Mouse (Mus musculus) right cerebral cortex, postnatal 4 days (tissue): ENCODE measurements around the gene Lefty1.

ENCODE experiments used
- DNase-seq: peaks from one replicate; pipeline ENCODE4 v3.0.0-alpha.2; 2022

Lefty1 gene

DNA sequence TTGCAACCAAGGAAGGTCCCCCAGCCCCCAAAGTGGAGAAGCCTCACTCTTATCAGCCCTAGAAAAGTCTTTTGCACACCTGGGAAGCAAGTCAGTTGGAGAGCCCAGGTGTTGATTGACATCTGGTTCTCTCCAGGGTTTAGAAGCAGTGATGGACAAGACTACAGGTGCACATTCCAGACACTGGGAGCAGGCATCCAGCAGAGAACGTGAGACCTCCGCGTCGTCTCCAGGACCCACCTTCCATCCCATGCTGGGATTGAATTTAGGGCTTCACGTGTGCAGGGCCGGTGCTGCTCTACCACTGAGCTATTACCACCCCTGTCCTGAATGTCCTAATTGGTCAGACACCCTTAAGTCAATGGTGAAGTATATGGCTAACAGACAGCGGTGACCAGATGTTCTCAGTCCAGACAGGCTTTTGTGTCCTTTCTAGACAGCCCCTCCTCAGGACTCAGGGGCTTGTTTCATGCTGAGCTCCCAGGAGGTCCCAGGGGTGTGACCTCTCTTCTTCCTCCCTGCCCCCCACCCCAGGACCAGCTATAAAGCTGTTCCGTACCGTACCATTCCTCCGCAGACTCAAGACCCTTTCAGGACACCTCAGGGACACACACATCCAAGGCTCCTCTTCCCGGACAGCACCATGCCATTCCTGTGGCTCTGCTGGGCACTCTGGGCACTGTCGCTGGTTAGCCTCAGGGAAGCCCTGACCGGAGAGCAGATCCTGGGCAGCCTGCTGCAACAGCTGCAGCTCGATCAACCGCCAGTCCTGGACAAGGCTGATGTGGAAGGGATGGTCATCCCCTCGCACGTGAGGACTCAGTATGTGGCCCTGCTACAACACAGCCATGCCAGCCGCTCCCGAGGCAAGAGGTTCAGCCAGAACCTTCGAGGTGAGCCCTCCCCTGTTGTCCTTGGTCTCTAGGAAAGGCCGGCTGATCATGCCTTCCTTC lies at the start of gene Lefty1:
Gene Lefty1 (plus strand): TSS at position 556 of the 953 bp plus-strand sequence.
- DNase-seq, result no peak

DNA sequence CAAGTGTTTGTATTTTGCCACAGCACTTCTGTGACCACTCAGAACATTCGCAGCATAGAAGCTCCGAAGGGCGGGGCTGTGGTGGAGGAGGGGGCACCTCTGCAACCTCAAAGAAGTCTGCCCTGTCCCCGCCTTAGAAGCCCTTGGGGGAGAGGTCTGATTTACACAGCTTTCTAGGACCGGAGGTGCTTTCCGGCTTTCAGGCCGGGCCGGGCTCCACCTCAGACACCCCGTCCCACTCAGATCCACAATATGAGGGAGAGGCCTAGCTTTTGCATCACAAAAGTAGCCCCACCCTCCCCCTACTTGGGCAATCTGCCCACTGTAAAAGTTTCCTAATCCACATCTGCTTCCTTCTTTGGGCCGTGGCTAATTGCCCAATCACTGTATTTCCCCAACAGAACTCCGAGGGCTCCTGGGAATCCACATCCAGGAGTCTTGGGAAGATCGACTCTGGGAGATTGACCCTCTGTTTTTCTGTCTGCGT lies 46.2 kb upstream of the Lefty1 start:
- no peak for DNase-seq

DNA sequence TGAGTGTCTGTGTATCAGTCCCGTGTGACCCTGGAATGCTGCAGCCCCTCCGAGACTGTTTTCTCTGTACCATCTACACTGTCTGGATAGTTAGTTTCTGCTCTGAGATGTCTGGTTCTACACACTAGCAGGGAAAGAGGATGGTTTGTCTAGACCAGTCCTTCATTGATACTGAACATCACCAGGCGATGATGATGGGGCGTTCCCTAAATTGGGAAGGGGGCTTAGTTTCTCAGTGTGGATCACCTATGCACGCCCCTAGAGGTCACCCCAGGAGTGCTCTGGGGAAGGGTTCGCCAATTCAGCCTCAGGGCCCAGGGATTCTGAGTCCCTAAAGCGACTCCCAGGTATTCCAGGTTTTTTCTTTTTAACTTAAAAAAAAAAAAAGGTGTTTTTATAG lies 45.6 kb upstream of the Lefty1 start:
- DNase-seq, result no peak

DNA sequence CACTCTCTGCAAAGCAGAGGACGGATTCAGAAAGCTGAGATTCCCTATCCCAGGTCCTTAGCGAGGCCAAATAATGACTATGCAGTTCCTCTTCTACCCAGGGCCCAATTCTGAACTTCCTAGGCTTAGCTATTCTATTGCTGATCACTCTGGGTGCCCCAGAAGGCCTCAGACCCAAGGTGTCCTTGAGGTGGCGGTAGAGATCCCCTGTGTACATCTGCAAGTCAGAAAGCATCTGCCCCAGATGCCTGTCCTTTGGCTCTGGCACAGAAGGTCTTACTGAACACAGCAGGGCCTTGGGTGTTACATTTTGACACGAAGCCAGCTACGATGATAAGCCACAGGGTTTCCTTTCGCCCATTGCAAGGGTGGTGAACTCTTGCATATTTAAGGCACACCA lies 45.0 kb upstream of the Lefty1 start:
- DNase-seq, result no peak

DNA sequence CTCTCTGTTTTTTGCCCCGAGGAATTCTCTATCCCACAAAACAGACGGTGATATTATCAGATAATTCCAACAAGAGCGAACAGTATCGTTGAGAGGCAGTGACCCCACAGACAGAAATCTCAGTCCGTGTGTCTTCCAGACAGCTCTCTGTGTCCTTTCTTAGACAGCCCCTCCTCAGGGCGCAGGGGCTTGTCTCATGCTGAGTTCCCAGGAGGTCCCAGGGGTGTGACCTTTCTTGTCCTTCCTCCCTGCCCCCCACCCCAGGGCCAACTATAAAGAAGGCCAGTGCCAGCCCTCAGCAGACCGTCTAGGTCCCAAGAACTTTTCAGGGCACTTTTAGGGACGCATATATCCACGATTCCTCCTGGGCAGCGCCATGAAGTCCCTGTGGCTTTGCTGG lies 42.0 kb upstream of the Lefty1 start, which contains the start of gene Lefty2:
Gene Lefty2 (plus strand): TSS at position 301 of the 400 bp plus-strand sequence.
- DNase-seq, result no peak

DNA sequence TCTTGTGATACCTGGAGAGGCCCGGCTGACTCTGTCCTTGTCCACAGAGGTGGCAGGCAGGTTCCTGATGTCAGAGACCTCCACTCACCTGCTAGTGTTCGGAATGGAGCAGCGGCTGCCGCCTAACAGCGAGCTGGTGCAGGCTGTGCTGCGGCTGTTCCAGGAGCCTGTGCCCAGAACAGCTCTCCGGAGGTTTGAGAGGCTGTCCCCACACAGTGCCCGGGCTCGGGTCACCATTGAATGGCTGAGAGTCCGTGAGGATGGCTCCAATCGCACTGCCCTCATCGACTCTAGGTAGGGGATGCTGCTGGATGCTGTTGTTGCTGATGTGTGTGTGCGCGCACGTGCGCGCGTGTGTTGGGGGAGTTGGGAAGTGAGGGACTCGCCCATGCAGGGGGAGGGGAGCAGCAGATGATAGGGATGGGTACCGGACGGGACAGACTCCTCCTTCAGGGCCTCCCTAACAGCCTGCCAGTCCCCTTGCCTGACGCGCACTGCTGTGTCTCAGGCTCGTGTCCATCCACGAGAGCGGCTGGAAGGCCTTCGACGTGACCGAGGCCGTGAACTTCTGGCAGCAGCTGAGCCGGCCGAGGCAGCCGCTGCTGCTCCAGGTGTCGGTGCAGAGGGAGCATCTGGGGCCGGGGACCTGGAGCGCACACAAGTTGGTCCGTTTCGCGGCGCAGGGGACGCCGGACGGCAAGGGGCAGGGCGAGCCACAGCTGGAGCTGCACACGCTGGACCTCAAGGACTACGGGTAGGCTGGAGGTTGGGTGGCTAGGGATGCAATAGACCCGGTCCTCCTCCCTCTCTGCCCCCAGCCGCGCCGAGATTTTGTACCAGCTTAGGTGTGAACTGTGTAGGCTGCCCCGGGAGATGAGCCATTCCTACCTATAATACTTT lies 40.5 kb upstream of the Lefty1 start:
- DNase-seq, result peak; percentile 34

DNA sequence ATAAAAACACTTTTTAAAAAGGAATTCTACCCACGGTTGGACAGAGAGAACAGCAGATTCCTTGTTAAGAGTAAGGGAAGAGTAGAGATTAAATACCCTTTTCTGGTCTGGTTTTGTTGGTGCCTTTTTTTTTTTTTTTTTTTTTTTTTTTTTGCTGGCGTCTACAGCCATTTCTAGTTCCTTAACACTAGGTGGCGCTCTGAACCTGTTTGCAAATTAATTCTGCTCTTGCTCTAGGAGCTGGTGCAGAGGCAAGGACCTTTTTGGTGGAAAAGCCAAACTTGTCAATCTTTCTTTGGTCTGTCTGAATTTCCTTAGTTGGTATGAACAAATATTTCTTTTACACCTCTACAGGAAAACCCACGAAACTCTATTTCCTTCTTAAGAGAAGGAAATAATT lies 33.7 kb upstream of the Lefty1 start:
- no peak for DNase-seq

DNA sequence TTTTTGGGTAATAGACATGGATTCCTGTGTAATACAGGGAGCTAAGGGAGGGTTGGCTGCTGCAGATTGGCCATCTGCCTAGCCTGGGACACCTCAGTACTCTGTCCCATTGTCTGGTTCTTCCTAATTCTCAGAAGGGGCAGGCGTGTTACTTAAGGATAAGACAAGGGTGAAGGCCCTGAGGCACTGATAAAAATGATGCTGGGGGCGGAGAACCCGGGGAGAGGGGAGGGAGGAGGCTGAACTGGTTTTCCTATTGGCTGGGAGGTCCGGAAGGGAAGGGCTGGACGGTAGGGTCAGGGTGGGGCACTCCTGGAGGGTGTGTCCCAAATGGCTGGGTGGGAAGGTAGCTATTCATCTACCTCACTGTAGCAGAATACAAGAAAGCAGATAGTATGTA lies 31.9 kb upstream of the Lefty1 start:
- no peak for DNase-seq

DNA sequence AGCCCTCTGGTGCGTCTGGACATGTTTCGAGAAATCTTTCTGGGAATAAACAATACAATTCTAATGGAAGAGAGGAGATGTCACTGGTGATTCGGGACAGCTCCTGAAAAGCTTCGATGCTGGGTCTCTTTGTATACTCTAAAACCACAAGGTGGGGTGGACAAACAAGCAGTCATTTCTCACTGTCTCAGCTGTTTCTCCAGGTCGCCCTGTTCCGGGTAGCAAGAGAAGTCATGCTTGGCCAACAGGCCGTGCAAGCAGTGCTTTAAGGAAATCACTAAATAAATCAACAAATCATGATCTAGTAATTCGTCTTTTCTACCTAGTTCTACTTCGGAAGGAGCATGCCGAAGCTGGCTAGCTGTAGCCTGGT lies 31.2 kb upstream of the Lefty1 start:
- no peak for DNase-seq

DNA sequence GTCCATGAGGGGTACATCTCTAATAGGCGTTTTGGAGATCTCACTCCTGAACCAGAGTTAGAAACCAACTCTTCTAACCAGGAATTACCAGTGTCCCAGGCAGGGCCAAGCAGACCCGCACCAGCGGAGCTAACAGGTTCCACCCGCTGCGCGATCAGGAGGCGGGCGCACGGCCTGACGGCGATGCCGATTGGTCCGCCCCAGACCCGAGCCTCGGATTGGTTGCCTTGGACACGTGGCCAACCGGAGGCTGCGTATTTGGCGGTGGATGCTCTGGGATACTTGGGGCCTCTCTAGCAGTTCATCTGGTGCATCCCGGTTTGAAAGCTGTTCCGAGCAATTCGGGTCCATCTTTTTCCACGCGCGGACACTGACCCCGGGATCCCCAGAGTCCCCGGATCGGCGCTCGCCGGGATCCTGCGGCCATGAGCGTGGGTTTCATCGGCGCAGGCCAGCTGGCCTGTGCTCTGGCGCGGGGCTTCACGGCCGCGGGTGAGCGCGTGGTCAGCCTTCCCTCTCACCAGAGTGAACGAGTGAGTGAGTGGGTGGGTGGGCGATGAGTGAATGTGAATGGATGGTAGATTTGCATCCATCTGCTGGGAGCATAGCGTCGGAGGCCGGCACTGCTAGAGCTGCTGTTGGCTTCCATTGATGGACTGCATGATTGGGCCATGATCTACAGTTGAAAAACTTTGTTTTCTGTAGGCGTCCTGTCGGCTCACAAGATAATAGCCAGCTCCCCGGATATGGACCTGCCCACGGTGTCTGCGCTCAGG lies 30.6 kb upstream of the Lefty1 start, which contains the start of gene Pycr2:
Gene Pycr2 (plus strand): TSS at position 255 of the 776 bp plus-strand sequence.
- peak; percentile 93 for DNase-seq

DNA sequence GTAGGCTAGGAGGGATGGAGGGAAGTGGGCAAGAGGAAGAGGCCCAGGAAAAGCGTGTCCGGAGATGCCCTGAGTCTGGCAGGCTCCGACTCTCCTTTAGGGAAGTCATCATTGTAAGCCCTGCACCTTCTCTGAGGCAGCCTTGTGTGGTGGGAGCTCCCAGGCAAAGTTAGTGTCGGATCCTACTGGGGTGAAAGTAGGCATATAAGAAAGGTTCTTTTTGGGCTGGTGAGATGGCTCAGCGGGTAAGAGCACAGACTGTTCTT lies 30.1 kb upstream of the Lefty1 start:
- DNase-seq, result no peak

DNA sequence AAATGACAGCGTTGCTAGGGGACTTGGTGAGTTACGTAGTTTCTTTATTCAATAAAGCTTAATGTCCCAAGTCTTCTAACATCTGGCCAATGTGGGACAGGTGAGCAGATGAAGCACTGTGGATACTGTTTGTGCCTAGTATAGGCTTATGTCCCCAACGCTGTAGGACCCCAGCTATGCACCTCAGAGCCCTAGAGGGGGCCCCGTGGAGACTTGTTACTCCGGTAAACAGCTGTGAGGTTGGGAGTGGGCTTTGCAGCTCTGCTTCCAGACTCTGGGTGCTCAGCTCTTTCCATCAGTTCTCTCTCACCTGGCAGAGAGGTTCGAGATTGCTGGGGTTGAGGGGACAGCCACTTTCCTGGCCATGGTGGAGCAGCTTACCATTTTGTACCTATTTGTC lies 29.5 kb upstream of the Lefty1 start:
- DNase-seq, result no peak

DNA sequence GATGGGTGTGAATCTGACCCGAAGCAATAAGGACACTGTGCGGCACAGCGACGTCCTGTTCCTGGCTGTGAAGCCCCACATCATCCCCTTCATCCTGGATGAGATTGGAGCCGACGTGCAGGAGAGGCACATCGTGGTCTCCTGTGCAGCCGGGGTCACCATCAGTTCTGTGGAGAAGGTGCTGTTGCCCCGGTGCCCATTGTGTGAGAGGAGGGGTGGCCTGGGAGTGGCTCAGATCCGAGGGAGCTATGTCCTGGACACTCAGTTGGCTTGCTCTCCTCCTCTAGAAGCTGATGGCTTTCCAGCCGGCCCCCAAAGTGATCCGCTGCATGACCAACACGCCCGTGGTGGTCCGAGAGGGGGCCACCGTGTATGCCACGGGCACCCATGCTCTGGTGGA lies 28.9 kb upstream of the Lefty1 start:
- no peak for DNase-seq

DNA sequence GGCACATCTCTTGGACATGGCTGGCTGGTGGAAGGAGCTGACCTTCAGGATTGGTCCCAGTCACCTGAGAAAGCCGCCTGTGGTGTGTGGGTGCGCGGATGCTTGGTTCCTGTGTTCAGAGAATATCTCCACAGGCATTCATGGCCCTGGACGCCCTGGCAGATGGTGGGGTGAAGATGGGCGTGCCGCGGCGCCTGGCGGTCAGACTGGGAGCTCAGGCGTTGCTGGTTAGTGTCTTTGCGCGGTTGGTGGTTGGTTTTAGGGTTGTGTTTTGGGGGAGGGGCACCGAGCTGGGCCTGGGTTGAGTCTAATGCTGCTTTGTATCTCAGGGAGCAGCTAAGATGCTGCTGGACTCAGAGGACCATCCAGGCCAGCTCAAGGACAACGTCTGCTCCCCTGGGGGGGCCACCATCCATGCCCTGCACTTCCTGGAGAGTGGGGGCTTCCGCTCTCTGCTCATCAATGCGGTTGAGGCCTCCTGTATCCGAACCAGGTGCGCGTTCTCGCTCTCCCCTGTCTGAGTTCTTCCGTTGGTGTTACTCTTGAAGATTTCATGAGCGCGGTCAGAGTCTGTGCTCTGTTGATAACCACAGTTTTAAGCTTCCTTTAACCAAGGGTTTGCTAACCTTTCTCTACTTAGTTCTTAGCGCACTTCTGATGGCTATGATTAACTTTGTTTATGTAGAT lies 28.2 kb upstream of the Lefty1 start:
- no peak for DNase-seq

DNA sequence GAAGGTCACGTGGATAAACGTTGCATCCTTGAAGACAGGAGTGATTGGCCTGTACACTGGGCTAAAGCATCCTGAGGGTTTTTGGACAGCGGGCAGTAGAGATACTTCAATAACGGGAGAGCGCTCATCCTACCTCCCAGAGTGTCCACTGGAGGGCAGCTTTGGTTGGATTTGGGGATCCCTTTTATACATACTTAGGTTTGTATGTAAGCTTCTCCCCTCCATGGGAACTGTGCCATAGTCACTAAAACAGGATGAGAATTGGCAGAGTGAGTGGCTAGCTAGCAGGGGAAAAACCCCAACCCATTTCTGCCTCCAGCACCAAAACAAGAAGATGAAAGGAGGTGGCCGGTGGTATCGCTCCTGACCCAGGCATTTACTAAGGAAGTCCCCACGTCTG lies 23.7 kb upstream of the Lefty1 start:
- DNase-seq, result no peak

DNA sequence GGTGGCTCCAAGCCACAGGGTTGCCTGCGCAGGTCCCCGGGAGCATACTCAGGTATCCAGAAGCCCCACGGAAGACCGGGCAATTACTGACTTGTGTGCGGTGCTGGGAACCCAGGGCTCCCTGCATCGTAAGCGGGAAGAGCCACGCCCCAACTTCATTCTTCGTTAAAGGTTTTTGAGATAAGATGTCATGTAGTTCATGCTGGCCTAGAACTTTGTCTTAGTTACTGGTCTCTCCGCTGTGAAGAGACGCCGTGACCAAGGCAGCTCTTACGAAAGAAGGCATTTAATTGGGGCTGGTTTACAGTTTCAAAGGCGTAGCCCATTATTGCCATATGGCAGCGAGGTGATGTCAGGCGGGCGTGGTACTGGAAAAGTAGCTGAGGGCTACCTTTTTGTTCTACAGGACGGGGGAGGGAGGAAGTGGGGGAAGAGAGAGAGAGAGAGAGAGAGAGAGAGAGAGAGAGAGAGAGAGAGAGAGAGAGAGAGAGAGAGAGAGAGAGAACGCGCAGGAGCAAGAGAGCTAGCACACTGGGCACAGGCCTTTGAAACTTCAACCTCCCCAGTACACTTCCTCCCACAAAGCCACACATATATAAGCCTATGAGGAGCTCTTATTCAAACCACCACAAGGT lies 23.1 kb upstream of the Lefty1 start:
- DNase-seq, result no peak

DNA sequence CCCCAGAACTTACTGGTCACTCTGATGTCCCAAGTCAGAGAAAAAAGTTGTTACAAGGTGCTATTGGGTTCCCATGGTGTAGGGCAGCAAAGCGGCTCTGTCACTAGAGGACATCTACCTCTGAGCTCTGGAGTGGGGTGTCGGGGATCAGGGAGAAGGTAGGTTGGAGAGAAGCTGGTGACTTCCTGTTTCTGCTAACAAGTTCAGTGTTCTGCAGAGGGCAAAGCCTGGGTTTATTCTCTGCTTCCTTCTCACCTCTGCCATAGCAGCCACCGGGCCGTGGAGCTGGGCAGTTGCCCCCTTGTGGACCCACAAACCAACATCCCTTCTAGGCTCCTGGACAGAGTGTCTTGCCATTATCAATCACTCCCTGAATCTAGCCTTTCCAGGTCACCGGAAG lies 22.0 kb upstream of the Lefty1 start:
- DNase-seq, result no peak

DNA sequence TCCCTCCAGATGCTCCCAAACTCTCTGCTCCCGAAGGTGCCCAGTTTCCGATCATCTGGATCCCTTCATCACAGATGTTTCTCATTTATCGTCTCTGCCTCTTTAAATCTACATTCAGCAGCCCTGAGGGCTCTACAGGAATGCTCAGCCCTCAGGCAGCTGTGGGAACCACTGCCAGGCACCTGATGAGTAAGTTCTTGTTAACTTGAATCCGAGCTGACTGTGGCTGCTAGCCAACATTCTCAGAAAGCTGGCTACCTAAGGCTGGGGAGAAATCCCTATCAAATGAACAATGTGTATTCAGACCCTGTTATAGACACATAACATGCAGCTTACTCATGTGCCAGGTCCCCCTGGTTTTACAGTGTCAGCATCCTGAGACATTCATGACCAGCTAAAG lies 21.0 kb upstream of the Lefty1 start:
- no peak for DNase-seq

DNA sequence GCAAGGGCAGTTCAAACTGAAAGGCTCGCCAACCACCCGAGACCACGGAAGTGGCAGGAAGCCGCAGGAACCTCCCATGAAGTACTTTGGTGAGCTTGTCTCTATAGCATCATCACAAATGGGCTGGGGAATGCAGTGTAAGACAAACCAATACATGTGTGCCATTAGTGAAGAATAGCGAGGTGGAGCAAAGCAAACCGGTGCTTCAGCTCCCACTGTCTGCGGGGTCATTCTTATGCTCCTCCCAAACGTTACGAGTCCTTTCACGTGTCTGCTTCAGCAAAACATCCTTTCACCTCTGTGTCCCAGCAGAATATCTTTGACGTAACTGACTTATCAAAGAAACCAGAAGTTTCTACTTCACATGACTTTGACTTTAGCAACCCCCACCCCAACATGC lies 18.4 kb upstream of the Lefty1 start:
- no peak for DNase-seq

DNA sequence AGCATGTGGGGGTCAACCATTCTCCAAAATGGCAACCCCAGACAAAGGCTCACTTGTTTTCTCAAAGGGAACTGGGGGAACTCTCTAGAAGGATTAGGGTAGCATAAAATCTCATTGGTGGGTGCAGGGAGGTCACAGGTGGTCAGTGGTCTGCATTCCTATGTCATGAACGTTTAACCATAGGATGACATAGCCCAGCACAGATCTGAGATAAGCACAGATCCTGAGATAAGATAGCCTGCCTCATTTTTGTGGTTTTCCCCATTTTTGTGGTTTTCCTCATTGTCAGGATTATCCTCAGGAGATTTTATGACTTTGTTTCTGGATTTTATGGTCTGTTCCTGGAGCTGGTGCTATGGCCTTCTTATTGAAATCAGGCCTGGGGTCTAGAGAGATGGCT lies 17.8 kb upstream of the Lefty1 start:
- no peak for DNase-seq

DNA sequence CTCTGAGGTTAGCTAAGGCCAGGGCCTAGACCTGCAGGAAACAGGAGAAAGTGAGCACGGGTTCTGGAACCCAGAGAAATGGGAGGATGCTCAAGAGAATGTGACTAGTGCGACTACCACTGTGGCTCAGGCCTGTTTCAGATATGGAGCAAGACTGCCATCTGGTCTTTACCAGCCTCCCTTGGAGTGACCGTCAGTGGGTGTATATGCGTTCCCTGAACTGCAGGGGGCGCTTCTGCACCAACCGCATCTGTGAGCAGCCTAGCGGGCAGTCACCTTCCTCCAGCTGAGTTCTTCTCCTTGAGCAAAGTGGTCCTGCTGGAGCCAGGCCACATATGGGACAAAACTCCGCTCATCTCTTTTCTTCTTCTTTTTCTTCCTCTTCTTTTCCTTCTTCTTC lies 15.1 kb upstream of the Lefty1 start:
- no peak for DNase-seq
